Mouse (Mus musculus) forebrain, postnatal 0 days (tissue): ENCODE results near the gene Sart1. TPM values are rescaled to one million over a fixed set of nuclear protein-coding genes. Genes with fewer than 3 reads are reported as not detected.

Source experiments
- ATAC-seq: fragments of 200-750 bp; cut with Nextera tagmentation; 2 replicates; pipeline ENCODE4 v1.8.0; 2017; ENCODE audit warnings: mild to moderate bottlenecking, moderate library complexity
- DNase-seq: peaks from one replicate; pipeline ENCODE4 v3.0.0-alpha.2; 2015
- H3K27ac ChIP-seq: fragments of 300-500 bp; sonication (generic); 2 replicates; pipeline ENCODE4 v1.5.1; 2014; ENCODE audit warnings: low read depth, mild to moderate bottlenecking, antibody characterized with exemption, low read length, moderate library complexity, mixed read lengths
- H3K27me3 ChIP-seq: fragments of 300-500 bp; sonication (generic); 2 replicates; pipeline ENCODE4 v1.6.1; 2014; ENCODE audit warnings: mild to moderate bottlenecking, low read length, mixed read lengths; ENCODE audit not compliant: insufficient read depth
- H3K36me3 ChIP-seq: fragments of 300-500 bp; sonication (generic); 2 replicates; pipeline ENCODE4 v1.6.1; 2014; ENCODE audit warnings: mild to moderate bottlenecking, moderate library complexity; ENCODE audit not compliant: insufficient read depth
- H3K4me1 ChIP-seq: fragments of 300-500 bp; sonication (generic); 2 replicates; pipeline ENCODE4 v1.6.1; 2014; ENCODE audit warnings: antibody characterized with exemption; ENCODE audit not compliant: insufficient read depth
- H3K4me2 ChIP-seq: fragments of 300-500 bp; sonication (generic); 2 replicates; pipeline ENCODE4 v1.6.1; 2014; ENCODE audit warnings: low read depth, mild to moderate bottlenecking, moderate library complexity
- H3K4me3 ChIP-seq: fragments of 300-500 bp; sonication (generic); 2 replicates; pipeline ENCODE4 v1.5.1; 2014; ENCODE audit warnings: low read depth, low read length, mixed read lengths
- H3K9ac ChIP-seq: fragments of 300-500 bp; sonication (generic); 2 replicates; pipeline ENCODE4 v1.6.1; 2014; ENCODE audit warnings: mild to moderate bottlenecking
- H3K9me3 ChIP-seq: fragments of 300-500 bp; sonication (generic); 2 replicates; pipeline ENCODE4 v1.6.1; 2016; ENCODE audit warnings: low read length
- CTCF ChIP-seq: sonication (generic); IDR thresholded peaks from 2 replicates; pipeline ENCODE4 v1.5.1; 2016; ENCODE audit warnings: antibody characterized with exemption, control low read depth, low read depth
- WGBS: fragments of 180-500 bp; shearing (Covaris S2); extraction: QIAGEN DNeasy Blood & Tissue Kit; methylation state at CpG from one replicate; pipeline ENCODE4 v1.1.7; 2014; 5-methylcytosine and 5-hydroxymethylcytosine counted together
- polyA plus RNA-seq: library from polyadenylated mRNA; unstranded; fragments of >200 nt; fragmentation: Nextera tagmentation; extraction: Ambion mirVana; gene quantifications from 2 replicates; pipeline ENCODE4 v1.2.1, GENCODE M21; 2015
- total RNA-seq: library from RNA; depleted of rRNA; stranded (reverse); fragments of >200 nt; gene quantifications from 2 replicates; pipeline ENCODE4 v1.2.3, GENCODE M21; 2014; rRNA removed

Gene Sart1
- total and polyA plus RNA-seq, 2 experiments from 2014 or later, result 53.5 to 55.1 TPM

GRCm38 (mm10) chr19:5345297-5346131 is 43.0 kb downstream of the Sart1 start:
- Histone ChIP-seq H3K27ac (no peak overlapping the region), H3K36me3 (no peaks in the 10 kb centered on the region), H3K4me3 (no peak overlapping the region), H3K4me1 (no peaks in the 10 kb centered on the region), H3K27me3 (no peaks in the 10 kb centered on the region), H3K9ac (no peak overlapping the region), H3K4me2 (no peak overlapping the region), H3K9me3 (no peaks in the 10 kb centered on the region)
- TF ChIP-seq CTCF, result no peak
- 79% methylated on average over 6 of the region's 6 CpGs for WGBS
- DNase-seq (no peak), ATAC-seq (no peak)

- 89% methylated on average over 7 of the region's 7 CpGs for WGBS
- Histone ChIP-seq H3K27me3 (no peaks in the 10 kb centered on the region), H3K4me1 (no peaks in the 10 kb centered on the region), H3K4me2 (no peak overlapping the region), H3K27ac (no peak overlapping the region), H3K9me3 (no peaks in the 10 kb centered on the region), H3K9ac (no peak overlapping the region), H3K4me3 (no peak overlapping the region), H3K36me3 (no peaks in the 10 kb centered on the region)
- no peak for DNase-seq
- TF ChIP-seq CTCF, result no peak
- ATAC-seq, result no peak
These were observed 47.1 kb downstream of the Sart1 start for GRCm38 (mm10) chr19:5341360-5341759.

- Histone ChIP-seq H3K27ac (no peak overlapping the region), H3K4me2 (no peak overlapping the region), H3K9ac (no peak overlapping the region), H3K4me3 (no peak overlapping the region), H3K4me1 (no peaks in the 10 kb centered on the region), H3K36me3 (no peaks in the 10 kb centered on the region), H3K9me3 (no peaks in the 10 kb centered on the region), H3K27me3 (no peaks in the 10 kb centered on the region)
- WGBS, result 18% methylated on average over 5 of the region's 5 CpGs
- ATAC-seq, result no peak
- peak; percentile 77 for DNase-seq
- TF ChIP-seq CTCF, result peak; percentile 84
These were observed 50.5 kb downstream of the Sart1 start for GRCm38 (mm10) chr19:5337975-5338374.

- Histone ChIP-seq H3K27ac (no peak within 1 kb of the TSS), H3K4me2 (no peak within 1 kb of the TSS), H3K4me1 (no peaks in the 10 kb centered on the region), H3K9me3 (no peaks in the 10 kb centered on the region), H3K4me3 (no peak within 1 kb of the TSS), H3K36me3 (no peaks in the 10 kb centered on the region), H3K9ac (no peak within 1 kb of the TSS), H3K27me3 (no peaks in the 10 kb centered on the region)
- no peak for TF ChIP-seq CTCF
- no peak for ATAC-seq
- 86% methylated on average over 6 of the region's 6 CpGs for WGBS
- DNase-seq, result no peak
These were observed 53.1 kb downstream of the Sart1 start, which contains the start of gene Catsper1 for GRCm38 (mm10) chr19:5335441-5335840. Gene Catsper1, plus strand, starts transcription at chr19:5335741.

GRCm38 (mm10) chr19:5334741-5335140 is 53.8 kb downstream of the Sart1 start:
- 78% methylated on average over 5 of the region's 5 CpGs for WGBS
- Histone ChIP-seq H3K27ac (no peak overlapping the region), H3K36me3 (no peaks in the 10 kb centered on the region), H3K4me3 (no peak overlapping the region), H3K4me1 (no peaks in the 10 kb centered on the region), H3K27me3 (no peaks in the 10 kb centered on the region), H3K9ac (no peak overlapping the region), H3K9me3 (no peaks in the 10 kb centered on the region), H3K4me2 (no peak overlapping the region)
- DNase-seq (no peak), ATAC-seq (no peak)
- TF ChIP-seq CTCF, result no peak

GRCm38 (mm10) chr19:5327970-5328369 is 60.5 kb downstream of the Sart1 start:
- H3K4me3 ChIP-seq, result no peak overlapping the region
- H3K27ac ChIP-seq, result no peak overlapping the region
- no peak overlapping the region for H3K4me2 ChIP-seq
- no peak for TF ChIP-seq CTCF
- DNase-seq (no peak), ATAC-seq (no peak)
- H3K4me1 ChIP-seq, result no peaks in the 10 kb centered on the region
- WGBS, result 81% methylated on average over 19 of the region's 19 CpGs
- H3K27me3 ChIP-seq, result no peaks in the 10 kb centered on the region
- H3K36me3 ChIP-seq, result no peaks in the 10 kb centered on the region
- no peaks in the 10 kb centered on the region for H3K9me3 ChIP-seq
- no peak overlapping the region for H3K9ac ChIP-seq

Other genes starting within 250 kb of the Sart1 start
- 54.5 and 84.6 TPM in 2 replicates for gene Pacs1, start 115.6 kb downstream of the Sart1 start, total RNA-seq
- 35.3 and 44.7 TPM in 2 replicates for gene Pacs1, start 115.6 kb downstream of the Sart1 start, polyA plus RNA-seq
- 226 and 261 TPM in 2 replicates for gene Sf3b2, start 93.2 kb downstream of the Sart1 start, total RNA-seq
- gene Sf3b2, start 93.2 kb downstream of the Sart1 start, polyA plus RNA-seq, result 310 and 345 TPM in 2 replicates
- 14.8 and 19.4 TPM in 2 replicates for gene Gal3st3, start 90.4 kb downstream of the Sart1 start, total RNA-seq
- 46.9 and 50.4 TPM in 2 replicates for gene Gal3st3, start 90.4 kb downstream of the Sart1 start, polyA plus RNA-seq
- gene Catsper1, start 53.0 kb downstream of the Sart1 start, total RNA-seq, result not detected in 2 replicates
- not detected in 2 replicates for gene Catsper1, start 53.0 kb downstream of the Sart1 start, polyA plus RNA-seq
- gene Cst6, start 39.1 kb downstream of the Sart1 start, total RNA-seq, result 0.76 and 2.4 TPM in 2 replicates
- gene Cst6, start 39.1 kb downstream of the Sart1 start, polyA plus RNA-seq, result 9.6 and 15.8 TPM in 2 replicates
- 31.4 and 34.7 TPM in 2 replicates for gene Eif1ad, start 22.0 kb downstream of the Sart1 start, total RNA-seq
- gene Eif1ad, start 22.0 kb downstream of the Sart1 start, polyA plus RNA-seq, result 38.4 and 45.3 TPM in 2 replicates
- 72.5 and 93.5 TPM in 2 replicates for gene Banf1, start 21.5 kb downstream of the Sart1 start, total RNA-seq
- 379 and 481 TPM in 2 replicates for gene Banf1, start 21.5 kb downstream of the Sart1 start, polyA plus RNA-seq
- 0.43 TPM in 1 of 2 replicates, not detected in the other for gene Tsga10ip, start 13.8 kb upstream of the Sart1 start, total RNA-seq
- 0.08 and 0.13 TPM in 2 replicates for gene Tsga10ip, start 13.8 kb upstream of the Sart1 start, polyA plus RNA-seq
- gene Drap1, start 36.3 kb upstream of the Sart1 start, total RNA-seq, result 171 and 202 TPM in 2 replicates
- gene Drap1, start 36.3 kb upstream of the Sart1 start, polyA plus RNA-seq, result 353 and 391 TPM in 2 replicates
- 56.6 and 59.5 TPM in 2 replicates for gene AI837181, start 36.4 kb upstream of the Sart1 start, total RNA-seq
- gene AI837181, start 36.4 kb upstream of the Sart1 start, polyA plus RNA-seq, result 72.5 and 72.7 TPM in 2 replicates
- 0.19 TPM in 1 of 2 replicates, not detected in the other for gene Fosl1, start 58.8 kb upstream of the Sart1 start, total RNA-seq
- not detected in 2 replicates for gene Fosl1, start 58.8 kb upstream of the Sart1 start, polyA plus RNA-seq
- 19.3 and 21.2 TPM in 2 replicates for gene Ccdc85b, start 69.2 kb upstream of the Sart1 start, total RNA-seq
- gene Ccdc85b, start 69.2 kb upstream of the Sart1 start, polyA plus RNA-seq, result 15.3 and 16.2 TPM in 2 replicates
- 116 and 125 TPM in 2 replicates for gene Fibp, start 71.9 kb upstream of the Sart1 start, total RNA-seq
- gene Fibp, start 71.9 kb upstream of the Sart1 start, polyA plus RNA-seq, result 175 and 180 TPM in 2 replicates
- gene Ctsw, start 79.8 kb upstream of the Sart1 start, total RNA-seq, result 1.0 and 1.7 TPM in 2 replicates
- 2.3 and 2.5 TPM in 2 replicates for gene Ctsw, start 79.8 kb upstream of the Sart1 start, polyA plus RNA-seq
- gene Efemp2, start 85.3 kb upstream of the Sart1 start, total RNA-seq, result 25.9 and 26.4 TPM in 2 replicates
- gene Efemp2, start 85.3 kb upstream of the Sart1 start, polyA plus RNA-seq, result 27.2 and 35.0 TPM in 2 replicates
- gene Mus81, start 99.7 kb upstream of the Sart1 start, total RNA-seq, result 51.5 and 54.8 TPM in 2 replicates
- 29.4 and 32.6 TPM in 2 replicates for gene Mus81, start 99.7 kb upstream of the Sart1 start, polyA plus RNA-seq
- 1,402 and 1,611 TPM in 2 replicates for gene Cfl1, start 101.8 kb upstream of the Sart1 start, total RNA-seq
- gene Cfl1, start 101.8 kb upstream of the Sart1 start, polyA plus RNA-seq, result 4,218 and 4,770 TPM in 2 replicates
- gene 1700020D05Rik, start 115.1 kb upstream of the Sart1 start, total RNA-seq, result 5.0 and 5.2 TPM in 2 replicates
- not detected in 2 replicates for gene 1700020D05Rik, start 115.1 kb upstream of the Sart1 start, polyA plus RNA-seq
- gene Snx32, start 121.8 kb upstream of the Sart1 start, total RNA-seq, result 77.7 and 85.6 TPM in 2 replicates
- 64.1 and 68.1 TPM in 2 replicates for gene Snx32, start 121.8 kb upstream of the Sart1 start, polyA plus RNA-seq
- gene Ovol1, start 171.9 kb upstream of the Sart1 start, total RNA-seq, result not detected in 2 replicates
- gene Ovol1, start 171.9 kb upstream of the Sart1 start, polyA plus RNA-seq, result 0.11 and 0.21 TPM in 2 replicates
- 9.0 and 9.5 TPM in 2 replicates for gene Ap5b1, start 179.3 kb upstream of the Sart1 start, total RNA-seq
- 1.2 and 1.6 TPM in 2 replicates for gene Ap5b1, start 179.3 kb upstream of the Sart1 start, polyA plus RNA-seq
- 29.0 and 34.1 TPM in 2 replicates for gene Rnaseh2c, start 213.2 kb upstream of the Sart1 start, total RNA-seq
- 49.8 and 59.9 TPM in 2 replicates for gene Rnaseh2c, start 213.2 kb upstream of the Sart1 start, polyA plus RNA-seq
- gene Kat5, start 221.5 kb upstream of the Sart1 start, total RNA-seq, result 131 and 150 TPM in 2 replicates
- 62.8 and 72.6 TPM in 2 replicates for gene Kat5, start 221.5 kb upstream of the Sart1 start, polyA plus RNA-seq
- 23.2 and 34.8 TPM in 2 replicates for gene Rela, start 248.8 kb upstream of the Sart1 start, total RNA-seq
- 26.8 and 32.3 TPM in 2 replicates for gene Rela, start 248.8 kb upstream of the Sart1 start, polyA plus RNA-seq